Mouse (Mus musculus): ENCODE results near the gene Pcdh15. TPM values are rescaled to one million over a fixed set of nuclear protein-coding genes. Genes with fewer than 3 reads are reported as not detected.
A peak's percentile ranks its signal among the peaks of the same experiment; 100 is the strongest.

Gene Pcdh15
- polyA plus RNA-seq, 1 experiment: 0.16 TPM

DNA sequence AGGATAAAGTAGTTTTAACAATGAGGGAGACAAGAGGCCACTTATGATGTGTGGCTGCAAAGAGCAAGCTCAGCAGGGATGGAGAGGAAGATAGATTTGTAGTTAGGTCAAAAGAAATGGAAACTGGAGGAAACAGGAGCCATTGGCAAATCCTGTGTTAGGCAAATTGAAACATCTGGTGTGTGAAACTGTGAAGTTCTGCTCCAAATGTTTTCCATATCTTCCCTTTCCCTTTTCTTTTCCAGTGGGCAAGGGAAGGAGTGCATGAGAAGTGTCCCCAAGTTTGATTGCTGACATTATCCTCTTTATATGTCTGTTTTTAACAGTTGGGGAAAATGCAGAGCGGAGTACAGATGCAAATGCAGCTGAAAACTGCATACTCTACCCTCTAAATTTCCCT is 62.6 kb downstream of the Pcdh15 start:
- Histone ChIP-seq H3K36me3 (ENCODE audit: control insufficient read depth, insufficient read depth, low read length) (no peaks in the 10 kb centered on the region), H3K4me1 (ENCODE audit: control insufficient read depth, insufficient read depth, low read length) (no peaks in the 10 kb centered on the region), H3K27ac (ENCODE audit: insufficient read depth, low read depth, low read length) (no peak overlapping the region), H3K27me3 (replicated peaks; ENCODE audit: control insufficient read depth, insufficient read depth, low read length) (no peaks in the 10 kb centered on the region), H3K4me3 (ENCODE audit: insufficient read depth, low read depth, low read length) (no peak overlapping the region)
- DNase-seq: no peak
- 76% methylated on average over 1 of the region's 1 CpGs for WGBS
- no peak for TF ChIP-seq POLR2A (IDR thresholded peaks at IDR 0.05; ENCODE audit: low read depth, low read length)

DNA sequence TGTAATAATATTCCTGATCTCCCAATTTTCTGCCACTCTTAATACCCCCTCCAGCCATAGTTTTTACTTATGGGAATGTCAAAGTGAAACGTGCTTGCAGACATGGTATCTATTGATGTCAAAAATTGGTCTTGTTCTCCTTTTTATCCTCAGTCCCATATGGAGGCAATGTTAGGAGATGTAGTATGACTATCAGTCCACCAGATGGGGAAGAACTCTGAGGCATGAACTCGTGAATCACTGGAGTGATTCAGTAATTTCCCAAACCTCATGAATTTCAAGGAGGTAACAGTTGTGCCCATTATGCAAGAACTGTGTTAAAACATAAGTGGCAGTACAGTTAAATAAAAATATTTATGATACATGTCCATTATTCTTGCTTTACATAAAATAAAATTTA is 116.9 kb downstream of the Pcdh15 start:
- no peak overlapping the region for H3K4me3 ChIP-seq (ENCODE audit: insufficient read depth, low read depth, low read length)
- 58% methylated on average over 2 of the region's 2 CpGs for WGBS
- TF ChIP-seq POLR2A (IDR thresholded peaks at IDR 0.05; ENCODE audit: low read depth, low read length) (no peak), CTCF (conservative IDR thresholded peaks at IDR 0.05; ENCODE audit: insufficient read depth, insufficient read length, low read depth, low read length) (no peak)
- H3K36me3 ChIP-seq (ENCODE audit: control insufficient read depth, insufficient read depth, low read length): no peaks in the 10 kb centered on the region
- no peaks in the 10 kb centered on the region for H3K4me1 ChIP-seq (ENCODE audit: control insufficient read depth, insufficient read depth, low read length)
- no peaks in the 10 kb centered on the region for H3K27me3 ChIP-seq (replicated peaks; ENCODE audit: control insufficient read depth, insufficient read depth, low read length)
- no peak overlapping the region for H3K27ac ChIP-seq (ENCODE audit: insufficient read depth, low read depth, low read length)
- DNase-seq: no peak

DNA sequence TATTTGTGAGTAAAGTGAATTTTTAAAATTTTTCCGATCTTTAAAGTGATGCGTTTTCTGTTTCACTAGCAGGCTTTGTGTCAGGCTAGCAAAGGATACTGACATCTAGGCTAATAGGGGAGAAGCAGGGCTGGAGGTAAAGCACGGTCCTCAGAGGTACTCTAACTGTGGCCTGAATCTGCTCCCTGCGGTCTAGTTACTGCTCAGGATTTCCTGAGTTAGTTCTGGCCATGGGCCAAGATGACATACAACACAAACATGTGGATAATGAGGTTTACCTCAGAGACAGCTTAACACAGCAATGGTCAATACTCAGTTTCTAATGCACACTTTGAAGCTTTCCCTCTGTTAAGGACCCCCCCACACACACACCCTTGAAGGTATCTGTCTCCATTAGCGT is 143.2 kb downstream of the Pcdh15 start:
- Histone ChIP-seq H3K36me3 (ENCODE audit: control insufficient read depth, insufficient read depth, low read length) (no peaks in the 10 kb centered on the region), H3K4me1 (ENCODE audit: control insufficient read depth, insufficient read depth, low read length) (no peaks in the 10 kb centered on the region), H3K4me3 (ENCODE audit: insufficient read depth, low read depth, low read length) (no peak overlapping the region), H3K27ac (ENCODE audit: insufficient read depth, low read depth, low read length) (no peak overlapping the region), H3K27me3 (replicated peaks; ENCODE audit: control insufficient read depth, insufficient read depth, low read length) (no peaks in the 10 kb centered on the region)
- WGBS: 65% methylated on average over 5 of the region's 5 CpGs
- DNase-seq: no peak
- TF ChIP-seq POLR2A (IDR thresholded peaks at IDR 0.05; ENCODE audit: low read depth, low read length): no peak
- no peak for TF ChIP-seq CTCF (conservative IDR thresholded peaks at IDR 0.05; ENCODE audit: insufficient read depth, insufficient read length, low read depth, low read length)

DNA sequence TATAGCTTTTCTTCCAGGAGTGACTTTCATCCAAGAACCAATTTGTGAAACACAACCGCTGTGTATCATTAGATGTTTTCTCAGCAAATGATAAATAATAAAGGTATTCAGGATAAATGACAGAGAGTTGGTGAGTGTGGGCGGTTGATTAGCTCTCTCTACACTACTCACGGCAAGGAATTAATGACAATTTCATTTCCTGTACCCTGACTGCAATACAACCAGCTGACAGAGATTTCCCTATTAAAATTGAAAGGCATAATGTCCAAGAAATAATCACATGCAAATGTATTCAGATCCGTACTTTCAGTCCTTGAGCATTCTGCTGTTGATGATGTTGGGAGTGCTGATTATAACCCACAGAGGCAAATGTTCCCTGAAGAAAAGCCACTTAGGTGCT is 181.3 kb downstream of the Pcdh15 start:
- H3K36me3 ChIP-seq (ENCODE audit: control insufficient read depth, insufficient read depth, low read length): no peaks in the 10 kb centered on the region

DNA sequence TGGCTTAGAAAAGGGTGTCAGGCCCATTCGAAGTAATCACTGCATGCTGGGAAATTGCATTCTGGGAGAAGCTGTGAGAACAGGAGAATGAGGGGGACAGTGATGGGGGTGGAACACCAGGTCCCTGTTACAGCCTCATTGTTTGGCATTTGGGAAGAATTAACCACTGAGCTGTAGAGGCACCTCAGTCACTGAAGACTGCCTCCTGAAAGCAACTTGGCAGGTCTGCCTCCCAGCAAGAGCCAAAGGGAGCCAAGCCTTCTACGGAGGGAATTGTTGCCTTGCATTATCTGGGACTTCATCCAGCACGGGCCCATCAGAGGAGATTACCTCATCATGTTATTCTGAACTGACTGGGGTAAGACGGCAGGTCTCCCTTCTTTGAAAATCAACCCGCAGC is 197.3 kb downstream of the Pcdh15 start:
- no peak for DNase-seq
- Histone ChIP-seq H3K27me3 (replicated peaks; ENCODE audit: control insufficient read depth, insufficient read depth, low read length) (no peaks in the 10 kb centered on the region), H3K27ac (ENCODE audit: insufficient read depth, low read depth, low read length) (no peak overlapping the region), H3K4me3 (ENCODE audit: insufficient read depth, low read depth, low read length) (no peak overlapping the region), H3K4me1 (ENCODE audit: control insufficient read depth, insufficient read depth, low read length) (no peaks in the 10 kb centered on the region), H3K36me3 (ENCODE audit: control insufficient read depth, insufficient read depth, low read length) (no peaks in the 10 kb centered on the region)
- WGBS: 76% methylated on average over 5 of the region's 5 CpGs
- TF ChIP-seq CTCF (conservative IDR thresholded peaks at IDR 0.05; ENCODE audit: insufficient read depth, insufficient read length, low read depth, low read length) (no peak), POLR2A (IDR thresholded peaks at IDR 0.05; ENCODE audit: low read depth, low read length) (no peak)

More for the DNA sequence above, 181.3 kb downstream of the Pcdh15 start:
- H3K27ac ChIP-seq (ENCODE audit: insufficient read depth, low read depth, low read length): no peak overlapping the region
- 80% methylated on average over 4 of the region's 4 CpGs for WGBS
- no peak for DNase-seq
- TF ChIP-seq CTCF (conservative IDR thresholded peaks at IDR 0.05; ENCODE audit: insufficient read depth, insufficient read length, low read depth, low read length): no peak
- H3K4me3 ChIP-seq (ENCODE audit: insufficient read depth, low read depth, low read length): no peak overlapping the region
- no peaks in the 10 kb centered on the region for H3K4me1 ChIP-seq (ENCODE audit: control insufficient read depth, insufficient read depth, low read length)
- no peaks in the 10 kb centered on the region for H3K27me3 ChIP-seq (replicated peaks; ENCODE audit: control insufficient read depth, insufficient read depth, low read length)

DNA sequence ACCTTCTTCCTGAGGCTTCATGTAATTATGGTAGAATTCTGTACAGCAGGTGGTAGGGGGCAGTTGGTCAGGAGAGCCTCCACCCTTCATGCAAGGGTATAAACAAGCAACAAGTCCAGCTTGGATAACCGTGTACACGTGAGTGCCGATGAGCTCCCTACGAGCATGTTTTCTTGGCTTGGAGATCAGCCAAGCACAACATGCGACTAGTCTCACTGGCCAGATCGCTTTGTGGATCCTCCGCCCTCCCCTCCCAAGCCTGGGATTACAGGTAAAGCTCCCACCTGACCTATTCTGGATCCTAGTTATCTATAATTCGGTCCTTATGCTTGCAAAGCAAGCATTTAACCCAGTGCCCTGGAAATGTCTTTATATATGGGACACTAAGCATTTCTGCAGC is 202.8 kb downstream of the Pcdh15 start:
- Histone ChIP-seq H3K36me3 (ENCODE audit: control insufficient read depth, insufficient read depth, low read length) (no peaks in the 10 kb centered on the region), H3K27ac (ENCODE audit: insufficient read depth, low read depth, low read length) (no peak overlapping the region), H3K4me3 (ENCODE audit: insufficient read depth, low read depth, low read length) (no peak overlapping the region), H3K27me3 (replicated peaks; ENCODE audit: control insufficient read depth, insufficient read depth, low read length) (no peaks in the 10 kb centered on the region), H3K4me1 (ENCODE audit: control insufficient read depth, insufficient read depth, low read length) (no peaks in the 10 kb centered on the region)
- TF ChIP-seq POLR2A (IDR thresholded peaks at IDR 0.05; ENCODE audit: low read depth, low read length) (no peak), CTCF (conservative IDR thresholded peaks at IDR 0.05; ENCODE audit: insufficient read depth, insufficient read length, low read depth, low read length) (no peak)
- 44% methylated on average over 8 of the region's 8 CpGs for WGBS
- DNase-seq: peak; percentile 10

DNA sequence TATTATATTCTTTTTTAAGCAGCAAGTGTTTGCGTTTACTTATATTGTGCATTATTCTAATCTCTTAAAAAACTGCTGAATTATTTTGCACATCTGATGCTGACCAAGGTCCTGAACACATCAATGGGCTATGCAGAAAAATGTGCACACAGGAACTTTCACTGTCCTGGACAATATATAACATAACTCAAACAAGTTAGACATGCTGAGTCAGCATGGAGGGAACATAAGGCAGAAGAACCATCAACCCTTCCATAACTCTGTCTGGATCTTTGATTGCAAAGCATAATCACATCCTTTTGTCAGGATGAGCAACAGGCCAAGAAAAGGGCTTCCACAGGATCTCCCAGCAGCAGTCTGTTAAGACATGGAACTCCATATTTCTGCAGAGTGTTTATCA is 207.5 kb downstream of the Pcdh15 start:
- DNase-seq: no peak
- no peaks in the 10 kb centered on the region for H3K36me3 ChIP-seq (ENCODE audit: control insufficient read depth, insufficient read depth, low read length)
- TF ChIP-seq CTCF (conservative IDR thresholded peaks at IDR 0.05; ENCODE audit: insufficient read depth, insufficient read length, low read depth, low read length) (no peak), POLR2A (IDR thresholded peaks at IDR 0.05; ENCODE audit: low read depth, low read length) (no peak)
- no peaks in the 10 kb centered on the region for H3K4me1 ChIP-seq (ENCODE audit: control insufficient read depth, insufficient read depth, low read length)
- no peak overlapping the region for H3K4me3 ChIP-seq (ENCODE audit: insufficient read depth, low read depth, low read length)
- H3K27ac ChIP-seq (ENCODE audit: insufficient read depth, low read depth, low read length): no peak overlapping the region
- WGBS: 89% methylated on average over 1 of the region's 1 CpGs
- no peaks in the 10 kb centered on the region for H3K27me3 ChIP-seq (replicated peaks; ENCODE audit: control insufficient read depth, insufficient read depth, low read length)

DNA sequence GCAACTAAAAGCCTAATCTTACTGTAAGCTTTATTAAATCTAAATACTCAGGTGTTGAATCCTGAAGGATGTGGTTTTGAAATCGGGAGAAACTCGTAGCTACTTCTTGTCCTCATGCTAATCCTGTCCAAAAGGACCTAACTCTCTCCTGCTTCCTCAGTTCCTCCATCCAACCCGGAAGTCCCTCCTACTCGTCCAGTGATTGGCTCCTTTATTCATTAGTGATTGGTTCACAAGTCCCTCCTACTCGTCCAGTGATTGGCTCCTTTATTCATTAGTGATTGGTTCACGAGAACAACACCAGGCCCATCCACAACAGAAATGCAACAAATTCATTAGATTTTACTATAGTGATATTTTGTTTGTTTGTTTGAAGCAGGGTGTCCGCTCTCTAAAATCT is 227.7 kb downstream of the Pcdh15 start:
- H3K4me1 ChIP-seq (ENCODE audit: control insufficient read depth, insufficient read depth, low read length): no peaks in the 10 kb centered on the region
- TF ChIP-seq CTCF (conservative IDR thresholded peaks at IDR 0.05; ENCODE audit: insufficient read depth, insufficient read length, low read depth, low read length): no peak
- no peak for TF ChIP-seq POLR2A (IDR thresholded peaks at IDR 0.05; ENCODE audit: low read depth, low read length)
- no peak for DNase-seq
- 86% methylated on average over 7 of the region's 7 CpGs for WGBS
- no peak overlapping the region for H3K27ac ChIP-seq (ENCODE audit: insufficient read depth, low read depth, low read length)
- no peak overlapping the region for H3K4me3 ChIP-seq (ENCODE audit: insufficient read depth, low read depth, low read length)
- no peaks in the 10 kb centered on the region for H3K36me3 ChIP-seq (ENCODE audit: control insufficient read depth, insufficient read depth, low read length)
- H3K27me3 ChIP-seq (replicated peaks; ENCODE audit: control insufficient read depth, insufficient read depth, low read length): no peaks in the 10 kb centered on the region
